Mouse (Mus musculus) A20 (cell line): Measurements from ENCODE around the gene Ano10.

Source experiments
- DNase-seq: peaks from one replicate; pipeline ENCODE4 v3.0.0-alpha.2; 2011; ENCODE audit warnings: low read depth, low spot score

The Ano10 gene

GRCm38 (mm10) chr9:122293865-122294241, 370 bp downstream of the Ano10 start:
- DNase-seq: no peak

- no peak for DNase-seq
Observed at GRCm38 (mm10) chr9:122290192-122290591, 4.0 kb downstream of the Ano10 start.

- DNase-seq: no peak
Observed at GRCm38 (mm10) chr9:122288416-122288815, 5.8 kb downstream of the Ano10 start.

- DNase-seq: no peak
Observed at GRCm38 (mm10) chr9:122287526-122287925, 6.7 kb downstream of the Ano10 start.

GRCm38 (mm10) chr9:122285833-122286310, 8.4 kb downstream of the Ano10 start:
- no peak for DNase-seq

GRCm38 (mm10) chr9:122285146-122285832, 8.9 kb downstream of the Ano10 start:
- DNase-seq: peak; percentile 74

- no peak for DNase-seq
Observed at GRCm38 (mm10) chr9:122284696-122285095, 9.5 kb downstream of the Ano10 start.

- DNase-seq: no peak
Observed at GRCm38 (mm10) chr9:122281004-122281403, 13.2 kb downstream of the Ano10 start.

GRCm38 (mm10) chr9:122276665-122277064, 17.6 kb downstream of the Ano10 start:
- no peak for DNase-seq

- no peak for DNase-seq
Observed at GRCm38 (mm10) chr9:122276134-122276533, 18.1 kb downstream of the Ano10 start.

GRCm38 (mm10) chr9:122274346-122274745, 19.9 kb downstream of the Ano10 start:
- no peak for DNase-seq

- no peak for DNase-seq
Observed at GRCm38 (mm10) chr9:122273879-122274278, 20.3 kb downstream of the Ano10 start.

GRCm38 (mm10) chr9:122271866-122272265, 22.4 kb downstream of the Ano10 start:
- peak; percentile 33 for DNase-seq

GRCm38 (mm10) chr9:122271318-122271717, 22.9 kb downstream of the Ano10 start:
- DNase-seq: no peak

GRCm38 (mm10) chr9:122270913-122271312, 23.3 kb downstream of the Ano10 start:
- DNase-seq: no peak

GRCm38 (mm10) chr9:122269256-122270041, 24.8 kb downstream of the Ano10 start:
- DNase-seq: no peak

- DNase-seq: no peak
Observed at GRCm38 (mm10) chr9:122265526-122266210, 28.6 kb downstream of the Ano10 start.

GRCm38 (mm10) chr9:122263140-122263539, 31.1 kb downstream of the Ano10 start:
- peak; percentile 59 for DNase-seq

GRCm38 (mm10) chr9:122254386-122254785, 39.8 kb downstream of the Ano10 start:
- no peak for DNase-seq

- peak; percentile 30 for DNase-seq
Observed at GRCm38 (mm10) chr9:122252113-122252512, 42.1 kb downstream of the Ano10 start.

GRCm38 (mm10) chr9:122248168-122248567, 46.1 kb downstream of the Ano10 start:
- DNase-seq: no peak

- peak; percentile 74 for DNase-seq
Observed at GRCm38 (mm10) chr9:122247430-122248027, 46.7 kb downstream of the Ano10 start.
